Mouse (Mus musculus) myocyte (in vitro differentiated cells): ENCODE measurements at regions not wholly inside any gene's neighbourhood (a gene's known extent, or its start where the extent isn't known, plus 50 kb on each side); places are given as distances from the start of the nearest gene placed in this dataset.

Source experiments
- H3K27me3 ChIP-seq: one replicate; pipeline ENCODE4 v1.6.1; 2011; ENCODE audit not compliant: control insufficient read depth, insufficient read depth, insufficient read length
- H3K36me3 ChIP-seq: one replicate; pipeline ENCODE4 v1.6.1; 2011; ENCODE audit not compliant: control insufficient read depth, insufficient read depth
- H3K4me2 ChIP-seq: one replicate; pipeline ENCODE4 v1.6.1; 2011; ENCODE audit warnings: low read depth, control low read depth
- H3K4me3 ChIP-seq: one replicate; pipeline ENCODE4 v1.5.1; 2011; ENCODE audit warnings: mild to moderate bottlenecking, control low read depth, moderate library complexity
- H3K79me2 ChIP-seq: one replicate; pipeline ENCODE4 v1.6.1; 2011; ENCODE audit not compliant: control insufficient read depth, insufficient read depth
- H3ac ChIP-seq: one replicate; pipeline ENCODE4 v1.6.1; 2011; ENCODE audit not compliant: control insufficient read depth, insufficient read length
- CEBPB ChIP-seq: IDR thresholded peaks from 2 replicates; pipeline ENCODE4 v1.6.1; 2011; ENCODE audit warnings: mild to moderate bottlenecking, moderate library complexity; ENCODE audit not compliant: poor library complexity, insufficient read depth, severe bottlenecking
- E2F4 ChIP-seq: IDR thresholded peaks from one replicate; pipeline ENCODE4 v1.6.1; 2011; ENCODE audit warnings: mild to moderate bottlenecking, control low read depth, moderate library complexity; ENCODE audit not compliant: insufficient read depth
- MAX ChIP-seq: IDR thresholded peaks from one replicate; pipeline ENCODE4 v1.6.1; 2011; ENCODE audit warnings: low read depth, mild to moderate bottlenecking, control low read depth
- MYOD1 ChIP-seq, 3 experiments: IDR thresholded peaks; one replicate each; pipeline ENCODE4 v1.6.1; 2011; ENCODE audit warnings: control low read depth in 2 of 3, low read depth in 2 of 3, mild to moderate bottlenecking in 2 of 3, moderate library complexity in 1 of 3; ENCODE audit not compliant: insufficient read length in 2 of 3, control insufficient read depth in 1 of 3
- MYOG ChIP-seq, 3 experiments: IDR thresholded peaks; one replicate each; pipeline ENCODE4 v1.6.1; 2011; ENCODE audit warnings: control low read depth in 2 of 3, low read depth in 2 of 3, mild to moderate bottlenecking in 2 of 3; ENCODE audit not compliant: insufficient read length in 2 of 3, control insufficient read depth in 1 of 3, insufficient read depth in 1 of 3
- POLR2A ChIP-seq: IDR thresholded peaks from one replicate; pipeline ENCODE4 v1.6.1; 2011; ENCODE audit warnings: low read depth, mild to moderate bottlenecking, control low read depth, moderate library complexity; ENCODE audit not compliant: insufficient read length
- POLR2AphosphoS2 ChIP-seq: IDR thresholded peaks from one replicate; pipeline ENCODE4 v1.6.1; 2011; ENCODE audit warnings: low read depth, control low read depth; ENCODE audit not compliant: insufficient read length
- REST ChIP-seq: IDR thresholded peaks from one replicate; pipeline ENCODE4 v1.6.1; 2011; ENCODE audit warnings: mild to moderate bottlenecking, control low read depth, moderate library complexity; ENCODE audit not compliant: insufficient read depth, insufficient read length
- SRF ChIP-seq: IDR thresholded peaks from one replicate; pipeline ENCODE4 v1.6.1; 2011; ENCODE audit warnings: low read depth; ENCODE audit not compliant: control insufficient read depth, insufficient read length
- TCF12 ChIP-seq: IDR thresholded peaks from one replicate; pipeline ENCODE4 v1.6.1; 2011; ENCODE audit warnings: mild to moderate bottlenecking, control low read depth; ENCODE audit not compliant: poor library complexity, insufficient read depth, severe bottlenecking
- TCF3 ChIP-seq: IDR thresholded peaks from one replicate; pipeline ENCODE4 v1.6.1; 2011; ENCODE audit warnings: low read depth, control low read depth; ENCODE audit not compliant: insufficient read length
- USF1 ChIP-seq: IDR thresholded peaks from one replicate; pipeline ENCODE4 v1.6.1; 2011; ENCODE audit warnings: low read depth, mild to moderate bottlenecking, control low read depth, moderate library complexity

- Histone ChIP-seq H3K79me2 (no peaks in the 10 kb centered on the region), H3ac (no peak overlapping the region), H3K27me3 (no peaks in the 10 kb centered on the region), H3K36me3 (no peaks in the 10 kb centered on the region), H3K4me3 (no peak overlapping the region), H3K4me2 (no peak overlapping the region)
- TF ChIP-seq MYOD1 (IDR thresholded peaks at IDR 0.05; ENCODE audit: control insufficient read depth in 1 of 3, insufficient read length in 2 of 3, low read depth in 2 of 3): no peak
- no peak for TF ChIP-seq REST
- no peak for TF ChIP-seq SRF
- TF ChIP-seq CEBPB: no peak
- no peak for TF ChIP-seq POLR2A
- TF ChIP-seq TCF3: no peak
- no peak for TF ChIP-seq E2F4
- no peak for TF ChIP-seq MAX
- TF ChIP-seq TCF12: no peak
- TF ChIP-seq USF1: no peak
- no peak for TF ChIP-seq MYOG (IDR thresholded peaks at IDR 0.05; ENCODE audit: control insufficient read depth in 1 of 3, insufficient read depth in 1 of 3, insufficient read length in 2 of 3, low read depth in 2 of 3)
- TF ChIP-seq POLR2AphosphoS2: no peak
Observed at GRCm38 (mm10) chr4:131350268-131350667, 406.1 kb downstream of the Matn1 start.

- TF ChIP-seq MYOD1 (IDR thresholded peaks at IDR 0.05; ENCODE audit: control insufficient read depth in 1 of 3, insufficient read length in 2 of 3, low read depth in 2 of 3) (no peak), TCF12 (no peak)
- Histone ChIP-seq H3ac (no peak overlapping the region), H3K4me3 (no peak overlapping the region), H3K4me2 (no peak overlapping the region), H3K79me2 (no peaks in the 10 kb centered on the region), H3K36me3 (no peaks in the 10 kb centered on the region), H3K27me3 (no peaks in the 10 kb centered on the region)
Observed at GRCm38 (mm10) chr4:131354908-131355307, 410.7 kb downstream of the Matn1 start.

DNA sequence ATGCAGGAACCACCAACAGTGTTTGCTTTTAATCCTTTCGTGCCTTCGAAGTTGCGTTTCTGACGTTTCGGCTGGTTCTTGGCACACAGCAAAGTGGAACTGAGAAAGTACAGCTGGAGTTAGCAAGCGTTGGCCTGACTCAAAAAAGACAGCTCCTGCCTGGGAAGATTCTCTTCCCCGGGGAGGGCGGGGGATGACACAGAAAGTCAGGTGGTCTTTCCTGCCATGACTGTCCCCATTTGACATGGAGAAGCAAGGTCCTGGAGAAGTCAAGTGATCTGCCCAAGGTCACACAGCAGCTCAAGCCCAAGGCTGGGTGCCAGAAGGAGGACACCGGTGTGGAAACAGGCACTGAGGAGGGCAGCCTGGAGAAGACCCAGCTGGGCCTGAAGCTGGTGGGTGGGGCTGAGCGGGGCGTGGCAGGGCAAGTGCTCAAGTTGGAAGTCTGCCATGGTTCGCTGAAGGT is 411.4 kb downstream of the Matn1 start:
- no peak overlapping the region for H3K4me3 ChIP-seq
- no peaks in the 10 kb centered on the region for H3K27me3 ChIP-seq
- H3ac ChIP-seq: no peak overlapping the region
- no peak overlapping the region for H3K4me2 ChIP-seq
- no peaks in the 10 kb centered on the region for H3K79me2 ChIP-seq
- no peak for TF ChIP-seq POLR2A
- TF ChIP-seq TCF12: no peak
- no peak for TF ChIP-seq E2F4
- H3K36me3 ChIP-seq: no peaks in the 10 kb centered on the region

- H3K4me2 ChIP-seq: no peak overlapping the region
- H3ac ChIP-seq: no peak overlapping the region
- H3K36me3 ChIP-seq: no peaks in the 10 kb centered on the region
- no peaks in the 10 kb centered on the region for H3K27me3 ChIP-seq
- H3K4me3 ChIP-seq: no peak overlapping the region
- no peaks in the 10 kb centered on the region for H3K79me2 ChIP-seq
- TF ChIP-seq TCF12: no peak
- TF ChIP-seq REST: no peak
- TF ChIP-seq TCF3: no peak
- TF ChIP-seq USF1: no peak
- no peak for TF ChIP-seq MYOD1 (IDR thresholded peaks at IDR 0.05; ENCODE audit: control insufficient read depth in 1 of 3, insufficient read length in 2 of 3, low read depth in 2 of 3)
- TF ChIP-seq SRF: no peak
- no peak for TF ChIP-seq MAX
- no peak for TF ChIP-seq POLR2AphosphoS2
Observed at GRCm38 (mm10) chr4:131356316-131356715, 412.1 kb downstream of the Matn1 start.

GRCm38 (mm10) chr4:131363030-131363429 is 418.8 kb downstream of the Matn1 start:
- TF ChIP-seq E2F4 (no peak), POLR2AphosphoS2 (no peak), USF1 (no peak), CEBPB (no peak), SRF (no peak), TCF3 (no peak), POLR2A (no peak)

More at GRCm38 (mm10) chr4:131363030-131363429, 418.8 kb downstream of the Matn1 start:
- Histone ChIP-seq H3K27me3 (no peaks in the 10 kb centered on the region), H3K36me3 (no peaks in the 10 kb centered on the region), H3K4me2 (no peak overlapping the region), H3ac (no peak overlapping the region), H3K79me2 (no peaks in the 10 kb centered on the region), H3K4me3 (no peak overlapping the region)
